19 mouse cellular contexts compared by ENCODE assay signal in the genomic region with DNA sequence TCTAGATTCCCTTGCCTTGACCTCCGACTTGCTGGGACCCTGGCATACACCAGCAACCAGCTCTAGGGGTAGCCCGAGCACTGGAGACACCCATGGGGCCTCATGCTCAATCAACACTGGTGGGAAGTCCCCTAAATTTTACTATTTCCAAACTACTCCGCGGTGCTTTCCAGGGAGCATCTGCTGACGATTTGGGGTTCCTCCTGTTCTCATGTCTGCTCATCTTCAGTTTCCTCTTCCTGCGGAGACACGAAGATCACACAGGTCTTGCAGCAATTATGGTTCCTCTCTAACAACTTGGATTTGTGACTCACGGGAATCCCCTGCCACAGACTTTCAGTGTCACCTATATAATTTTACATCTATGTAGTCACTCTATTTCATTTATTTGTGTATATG. TPM values are rescaled to one million over a fixed set of nuclear protein-coding genes. Genes with fewer than 3 reads are reported as not detected.
DNase-seq lines count a peak whose midpoint lies in the region; ATAC-seq and TF ChIP-seq lines count a peak whose summit lies in the region.
"Had no signal": no experiment of that assay in that cellular context is flagged by ENCODE, and none has a peak within 500 bp of the region (broad histone marks: within the 10 kb centered on the region; RNA-seq: fewer than 3 reads in every experiment).

No protein-coding gene starts in this region.

- H3K4me1 ChIP-seq in bone marrow macrophage, adult 2 months (ENCODE audit: control insufficient read depth, insufficient read depth, low read length) = peaks cover 15% of the 10 kb centered on the region
- no peaks in the 10 kb centered on the region for H3K4me1 ChIP-seq in forebrain, embryonic 15.5 days
- H3K4me1 ChIP-seq: forebrain, embryonic 13.5 days; heart, embryonic 13.5 days; limb, embryonic 13.5 days; midbrain, embryonic 10.5 days; midbrain, embryonic 15.5 days; neural tube, embryonic 12.5 days; stomach, embryonic 15.5 days had no signal

- peak; percentile 70 for DNase-seq in A20 (ENCODE audit: low read depth, low spot score)
- peak; percentile 67 for DNase-seq in CD4-positive helper T cell, adult 2 months (ENCODE audit: low read depth, low spot score)
- no peak for DNase-seq in kidney, adult 9 months
- DNase-seq in kidney, postnatal 14 days = no peak
- DNase-seq: cerebellum, adult 8-10 months had no signal

- no peak for TF ChIP-seq POLR2A in bone marrow macrophage, adult 2 months (IDR thresholded peaks at IDR 0.05; ENCODE audit: borderline replicate concordance, low read depth, low read length)

- no peak overlapping the region for H3K4me3 ChIP-seq in bone marrow macrophage, adult 2 months (ENCODE audit: insufficient read depth, low read length)
- H3K4me3 ChIP-seq in forebrain, embryonic 15.5 days = no peak overlapping the region
- H3K4me3 ChIP-seq: forebrain, embryonic 13.5 days; heart, embryonic 13.5 days; limb, embryonic 13.5 days; midbrain, embryonic 10.5 days; midbrain, embryonic 15.5 days; neural tube, embryonic 12.5 days; stomach, embryonic 15.5 days had no signal

- H3K9me3 ChIP-seq in forebrain, embryonic 15.5 days = no peaks in the 10 kb centered on the region
- H3K9me3 ChIP-seq: forebrain, embryonic 13.5 days; heart, embryonic 13.5 days; limb, embryonic 13.5 days; midbrain, embryonic 10.5 days; midbrain, embryonic 15.5 days; neural tube, embryonic 12.5 days; stomach, embryonic 15.5 days had no signal

- WGBS in forebrain, embryonic 15.5 days = 87% methylated on average over 8 of the region's 8 CpGs

- peak; percentile 92 for ATAC-seq in monocyte, adult 5-6 weeks (replicated peaks; ENCODE audit: insufficient number of reproducible peaks, low FRiP score, low TSS enrichment, poor library complexity, severe bottlenecking)
- ATAC-seq in forebrain, embryonic 15.5 days (replicated peaks) = no peak
- ATAC-seq: forebrain, embryonic 13.5 days; midbrain, embryonic 15.5 days had no signal

- no peak for TF ChIP-seq CTCF in bone marrow macrophage, adult 2 months (IDR thresholded peaks at IDR 0.05; ENCODE audit: low read depth, low read length)

- H3K27me3 ChIP-seq in forebrain, embryonic 15.5 days = no peaks in the 10 kb centered on the region
- H3K27me3 ChIP-seq: forebrain, embryonic 13.5 days; heart, embryonic 13.5 days; limb, embryonic 13.5 days; midbrain, embryonic 15.5 days; neural tube, embryonic 12.5 days; stomach, embryonic 15.5 days had no signal

- H3K9ac ChIP-seq in forebrain, embryonic 15.5 days (replicated peaks) = no peak overlapping the region
- H3K9ac ChIP-seq: forebrain, embryonic 13.5 days; heart, embryonic 13.5 days; hindbrain, embryonic 14.5 days; limb, embryonic 13.5 days; liver, embryonic 14.5 days; lung, embryonic 14.5 days; midbrain, embryonic 15.5 days; neural tube, embryonic 12.5 days; stomach, embryonic 15.5 days had no signal

- H3K4me2 ChIP-seq in forebrain, embryonic 15.5 days (replicated peaks) = no peak overlapping the region
- H3K4me2 ChIP-seq: forebrain, embryonic 13.5 days; heart, embryonic 13.5 days; hindbrain, embryonic 14.5 days; limb, embryonic 13.5 days; lung, embryonic 14.5 days; midbrain, embryonic 15.5 days; neural tube, embryonic 12.5 days; stomach, embryonic 15.5 days had no signal

- H3K27ac ChIP-seq in bone marrow macrophage, adult 2 months (ENCODE audit: insufficient read depth, low read depth, low read length) = peak overlapping the region; percentile 4; the same call in 1 of the 2 replicates
- no peak overlapping the region for H3K27ac ChIP-seq in forebrain, embryonic 15.5 days (replicated peaks)
- H3K27ac ChIP-seq: forebrain, embryonic 13.5 days; heart, embryonic 13.5 days; hindbrain, embryonic 14.5 days; kidney, postnatal 0 days; limb, embryonic 13.5 days; liver, embryonic 14.5 days; midbrain, embryonic 10.5 days; midbrain, embryonic 15.5 days; neural tube, embryonic 12.5 days; stomach, embryonic 15.5 days had no signal

- 0 out of 2 replicates have a peak, but pooled peaks cover 4% of the 10 kb centered on the region for H3K36me3 ChIP-seq in forebrain, embryonic 15.5 days
- H3K36me3 ChIP-seq: midbrain, embryonic 15.5 days had no signal

RNA-seq across cellular contexts. Expression of gene Crlf3, which starts 37.4 kb away (rescaled TPM):
- 81.6 and 84.6 TPM in 2 replicates for polyA plus RNA-seq in bone marrow macrophage, adult 2 months (2012; ENCODE audit: insufficient read depth, insufficient read length, missing spikeins)
- total RNA-seq in monocyte, adult 5-6 weeks (2017) = 144 to 183 TPM (median 162 TPM) in 3 replicates
- 19.6 and 21.2 TPM in 2 replicates for polyA plus RNA-seq in forebrain, embryonic 15.5 days (2015; fragmentation: Nextera tagmentation; extraction: Ambion mirVana)

RNA-seq across cellular contexts. Expression of gene Atad5, which starts 45.8 kb away (rescaled TPM):
- polyA plus RNA-seq in bone marrow macrophage, adult 2 months (2012; ENCODE audit: insufficient read depth, insufficient read length, missing spikeins) = 6.6 and 6.7 TPM in 2 replicates
- 3.5 to 5.8 TPM (median 4.6 TPM) in 3 replicates for total RNA-seq in monocyte, adult 5-6 weeks (2017)
- polyA plus RNA-seq in forebrain, embryonic 15.5 days (2015; fragmentation: Nextera tagmentation; extraction: Ambion mirVana) = 8.7 and 9.2 TPM in 2 replicates

RNA-seq across cellular contexts. Expression of gene Suz12, which starts 50.5 kb away (rescaled TPM):
- 40.8 and 52.0 TPM in 2 replicates for polyA plus RNA-seq in bone marrow macrophage, adult 2 months (2012; ENCODE audit: insufficient read depth, insufficient read length, missing spikeins)
- 35.9 to 53.1 TPM (median 37.2 TPM) in 3 replicates for total RNA-seq in monocyte, adult 5-6 weeks (2017)
- polyA plus RNA-seq in forebrain, embryonic 15.5 days (2015; fragmentation: Nextera tagmentation; extraction: Ambion mirVana) = 21.1 and 24.2 TPM in 2 replicates

Comparison
In these comparisons a context has a peak if more than half of its experiments do, and no peak if none do; other contexts are left out.
1. DNase-seq: peak in A20 (single experiment) and CD4-positive helper T cell, adult 2 months (single experiment); none in kidney, adult 9 months (single experiment) and kidney, postnatal 14 days (single experiment).